Mouse (Mus musculus) liver, postnatal 0 days (tissue): ENCODE data around the gene Kiss1. TPM values are rescaled to one million over a fixed set of nuclear protein-coding genes. Genes with fewer than 3 reads are reported as not detected.

Source experiments
- ATAC-seq: fragments of 200-750 bp; cut with Nextera tagmentation; 2 replicates; pipeline ENCODE4 v1.8.0; 2017; ENCODE audit warnings: mild to moderate bottlenecking, moderate library complexity
- DNase-seq: peaks from one replicate; pipeline ENCODE4 v3.0.0-alpha.2; 2016
- H3K27ac ChIP-seq: fragments of 300-500 bp; sonication (generic); 2 replicates; pipeline ENCODE4 v1.5.1; 2014; ENCODE audit warnings: antibody characterized with exemption, moderate library complexity, mild to moderate bottlenecking, low read depth
- H3K27me3 ChIP-seq: fragments of 300-500 bp; sonication (generic); 2 replicates; pipeline ENCODE4 v1.6.1; 2014; ENCODE audit warnings: low read length, control low read depth, mixed read lengths; ENCODE audit not compliant: insufficient read depth
- H3K36me3 ChIP-seq: fragments of 300-500 bp; sonication (generic); replicated peaks from 2 replicates; pipeline ENCODE4 v1.6.1; 2014; ENCODE audit warnings: mild to moderate bottlenecking, control low read depth, low read length, moderate library complexity, mixed read lengths; ENCODE audit not compliant: insufficient read depth
- H3K4me1 ChIP-seq: fragments of 300-500 bp; sonication (generic); 2 replicates; pipeline ENCODE4 v1.6.1; 2014; ENCODE audit warnings: antibody characterized with exemption, mild to moderate bottlenecking, control low read depth; ENCODE audit not compliant: insufficient read depth
- H3K4me2 ChIP-seq: fragments of 300-500 bp; sonication (generic); 2 replicates; pipeline ENCODE4 v1.6.1; 2014; ENCODE audit warnings: low read depth, mild to moderate bottlenecking, low read length, moderate library complexity, mixed read lengths
- H3K4me3 ChIP-seq: fragments of 300-500 bp; sonication (generic); 2 replicates; pipeline ENCODE4 v1.5.1; 2014; ENCODE audit warnings: low read depth, low read length
- H3K9ac ChIP-seq: fragments of 300-500 bp; sonication (generic); replicated peaks from 2 replicates; pipeline ENCODE4 v1.6.1; 2014; ENCODE audit warnings: mild to moderate bottlenecking, moderate library complexity
- H3K9me3 ChIP-seq: fragments of 300-500 bp; sonication (generic); 2 replicates; pipeline ENCODE4 v1.6.1; 2016; ENCODE audit warnings: mild to moderate bottlenecking, control low read depth, low read length, mixed read lengths
- CTCF ChIP-seq: sonication (generic); IDR thresholded peaks from 2 replicates; pipeline ENCODE4 v1.5.1; 2016; ENCODE audit warnings: antibody characterized with exemption, low read depth
- EP300 ChIP-seq: IDR thresholded peaks from 2 replicates; pipeline ENCODE4 v1.6.1; 2016; ENCODE audit warnings: antibody characterized with exemption, low read depth, mild to moderate bottlenecking
- WGBS: fragments of 180-500 bp; shearing (Covaris S2); extraction: QIAGEN DNeasy Blood & Tissue Kit; methylation state at CpG from one replicate; pipeline ENCODE4 v1.1.7; 2014; ENCODE audit not compliant: insufficient replicate concordance; 5-methylcytosine and 5-hydroxymethylcytosine counted together
- polyA plus RNA-seq: library from polyadenylated mRNA; unstranded; fragments of >200 nt; fragmentation: Nextera tagmentation; extraction: Ambion mirVana; gene quantifications from 2 replicates; pipeline ENCODE4 v1.2.1, GENCODE M21; 2015

Gene Kiss1
- polyA plus RNA-seq, 1 experiment from 2014 or later = not detected

DNA sequence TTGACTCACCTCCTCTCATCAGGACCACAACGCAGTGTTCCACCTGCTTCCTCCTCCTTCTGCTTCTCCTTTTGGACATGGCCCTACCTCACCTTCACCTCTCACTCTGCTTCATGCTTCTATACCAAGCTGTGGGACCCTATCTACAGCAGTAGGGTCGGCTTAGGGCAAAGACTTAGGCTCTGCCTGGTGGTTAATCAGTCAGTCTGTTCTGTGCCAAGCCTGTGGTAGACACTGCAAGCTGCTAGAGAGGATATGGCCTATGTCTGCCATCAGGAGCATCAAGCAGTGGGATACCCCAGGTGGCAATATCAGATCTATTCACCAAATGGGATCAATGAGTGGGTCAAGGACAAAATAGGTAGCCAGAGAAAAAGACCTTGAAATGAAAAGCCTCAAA lies 41.1 kb upstream of the Kiss1 start:
- WGBS = 72% methylated on average over 2 of the region's 2 CpGs
- H3K4me3 ChIP-seq = no peak overlapping the region
- TF ChIP-seq EP300 (no peak), CTCF (no peak)

GRCm38 (mm10) chr1:133285907-133286306 lies 35.8 kb upstream of the Kiss1 start:
- DNase-seq = no peak
- Histone ChIP-seq H3K4me3 (no peak overlapping the region), H3K9me3 (no peaks in the 10 kb centered on the region), H3K36me3 (0 out of 2 replicates have a peak, but pooled peaks cover 4% of the 10 kb centered on the region), H3K27me3 (no peaks in the 10 kb centered on the region), H3K9ac (no peak overlapping the region), H3K27ac (no peak overlapping the region), H3K4me1 (no peaks in the 10 kb centered on the region), H3K4me2 (no peak overlapping the region)
- 72% methylated on average over 7 of the region's 7 CpGs for WGBS
- TF ChIP-seq CTCF (no peak), EP300 (no peak)
- ATAC-seq = no peak

More for the DNA sequence above, 41.1 kb upstream of the Kiss1 start:
- Histone ChIP-seq H3K4me2 (no peak overlapping the region), H3K27ac (no peak overlapping the region), H3K27me3 (no peaks in the 10 kb centered on the region), H3K9me3 (no peaks in the 10 kb centered on the region), H3K9ac (no peak overlapping the region), H3K36me3 (peaks cover 4% of the 10 kb centered on the region; the same call in 1 of the 2 replicates), H3K4me1 (no peaks in the 10 kb centered on the region)
- DNase-seq (no peak), ATAC-seq (no peak)

GRCm38 (mm10) chr1:133287051-133287450 lies 34.6 kb upstream of the Kiss1 start:
- Histone ChIP-seq H3K4me1 (no peaks in the 10 kb centered on the region), H3K9ac (no peak overlapping the region), H3K36me3 (0 out of 2 replicates have a peak, but pooled peaks cover 4% of the 10 kb centered on the region), H3K4me2 (no peak overlapping the region), H3K4me3 (no peak overlapping the region), H3K9me3 (no peaks in the 10 kb centered on the region), H3K27me3 (no peaks in the 10 kb centered on the region), H3K27ac (no peak overlapping the region)
- DNase-seq = no peak
- no peak for ATAC-seq
- WGBS = 84% methylated on average over 4 of the region's 4 CpGs
- TF ChIP-seq EP300 = no peak
- TF ChIP-seq CTCF = no peak

DNA sequence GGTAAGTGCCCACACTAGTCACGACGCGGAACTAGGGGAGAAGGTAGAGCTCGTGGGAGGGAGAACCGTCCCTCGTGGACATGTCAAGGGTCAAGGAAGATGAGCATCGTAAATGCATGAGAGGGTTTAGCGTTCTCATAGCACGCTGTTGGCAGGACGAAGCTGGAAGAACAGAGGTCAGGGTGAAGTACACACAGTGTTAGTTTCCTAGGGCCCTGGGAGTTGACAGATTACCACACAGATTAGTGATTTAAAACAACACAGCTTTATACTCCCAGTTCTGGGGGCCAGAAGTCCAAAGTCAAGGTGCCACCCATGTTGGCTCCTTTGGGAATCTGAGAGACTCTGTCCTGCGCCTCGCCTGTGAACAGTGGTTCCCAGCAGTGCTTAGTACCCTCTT lies 33.8 kb upstream of the Kiss1 start:
- DNase-seq (no peak), ATAC-seq (peak; percentile 93)
- Histone ChIP-seq H3K9me3 (no peaks in the 10 kb centered on the region), H3K36me3 (0 out of 2 replicates have a peak, but pooled peaks cover 4% of the 10 kb centered on the region), H3K27me3 (no peaks in the 10 kb centered on the region), H3K27ac (peak overlapping the region; percentile 34; the same call in 1 of the 2 replicates), H3K4me1 (no peaks in the 10 kb centered on the region), H3K4me2 (no peak overlapping the region), H3K4me3 (no peak overlapping the region), H3K9ac (no peak overlapping the region)
- TF ChIP-seq EP300 = no peak
- no peak for TF ChIP-seq CTCF
- WGBS = 73% methylated on average over 12 of the region's 12 CpGs

DNA sequence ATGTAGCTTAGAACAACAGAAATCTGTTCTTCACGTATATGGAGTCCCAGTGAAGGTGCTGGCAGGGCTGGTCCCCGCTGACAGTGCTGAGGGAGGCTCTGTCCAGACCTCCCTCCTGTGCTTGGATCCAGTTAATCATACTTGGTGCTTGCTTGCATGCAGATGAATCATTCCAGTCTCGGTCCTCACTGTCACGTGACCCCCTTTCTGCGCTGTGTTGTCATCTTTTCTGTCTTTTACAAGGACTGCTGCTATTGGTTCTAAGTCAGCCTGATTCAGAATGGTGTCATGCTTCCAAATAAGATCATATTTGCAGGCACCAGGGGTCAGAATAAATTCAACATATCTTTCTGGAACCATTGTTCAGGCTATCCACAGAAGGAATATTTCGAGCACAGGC lies 29.8 kb upstream of the Kiss1 start:
- DNase-seq = no peak
- TF ChIP-seq EP300 = no peak
- no peak for TF ChIP-seq CTCF

GRCm38 (mm10) chr1:133292608-133293007 lies 29.1 kb upstream of the Kiss1 start:
- no peak overlapping the region for H3K27ac ChIP-seq
- no peak overlapping the region for H3K4me3 ChIP-seq
- ATAC-seq = no peak
- no peaks in the 10 kb centered on the region for H3K36me3 ChIP-seq
- H3K4me1 ChIP-seq = no peaks in the 10 kb centered on the region
- no peaks in the 10 kb centered on the region for H3K9me3 ChIP-seq
- TF ChIP-seq EP300 = no peak
- TF ChIP-seq CTCF = peak; percentile 19; the same call in 1 of the 2 replicates
- H3K27me3 ChIP-seq = no peaks in the 10 kb centered on the region
- no peak for DNase-seq
- no peak overlapping the region for H3K9ac ChIP-seq
- no peak overlapping the region for H3K4me2 ChIP-seq

More for the DNA sequence above, 29.8 kb upstream of the Kiss1 start:
- Histone ChIP-seq H3K27ac (no peak overlapping the region), H3K27me3 (no peaks in the 10 kb centered on the region), H3K9ac (no peak overlapping the region), H3K36me3 (no peaks in the 10 kb centered on the region), H3K4me3 (no peak overlapping the region), H3K4me2 (no peak overlapping the region), H3K4me1 (no peaks in the 10 kb centered on the region), H3K9me3 (no peaks in the 10 kb centered on the region)
- ATAC-seq = no peak
- 84% methylated on average over 6 of the region's 6 CpGs for WGBS

- no peak for ATAC-seq
- Histone ChIP-seq H3K27ac (no peak overlapping the region), H3K27me3 (no peaks in the 10 kb centered on the region), H3K4me1 (no peaks in the 10 kb centered on the region), H3K36me3 (no peaks in the 10 kb centered on the region), H3K9me3 (no peaks in the 10 kb centered on the region), H3K4me3 (no peak overlapping the region), H3K4me2 (no peak overlapping the region), H3K9ac (no peak overlapping the region)
- no peak for TF ChIP-seq EP300
- TF ChIP-seq CTCF = no peak
- 85% methylated on average over 9 of the region's 9 CpGs for WGBS
- no peak for DNase-seq
These were observed 25.3 kb upstream of the Kiss1 start for GRCm38 (mm10) chr1:133296376-133296775.
